Mouse (Mus musculus) lung, embryonic 15.5 days (tissue): ENCODE results near the gene Tmem132d. TPM values are rescaled to one million over a fixed set of nuclear protein-coding genes. Genes with fewer than 3 reads are reported as not detected.

Experiments used
- ATAC-seq: fragments of 200-750 bp; cut with Nextera tagmentation; 2 replicates; pipeline ENCODE4 v1.8.0; 2017; ENCODE audit warnings: moderate number of reproducible peaks, borderline replicate concordance; ENCODE audit not compliant: low FRiP score, low TSS enrichment; ENCODE audit errors: extremely low read depth
- H3K27ac ChIP-seq: fragments of 300-500 bp; sonication (generic); 2 replicates; pipeline ENCODE4 v1.5.1; 2015; ENCODE audit warnings: moderate library complexity, mild to moderate bottlenecking, inconsistent platforms
- H3K27me3 ChIP-seq: fragments of 300-500 bp; sonication (generic); 2 replicates; pipeline ENCODE4 v1.6.1; 2015; ENCODE audit warnings: inconsistent platforms
- H3K36me3 ChIP-seq: fragments of 300-500 bp; sonication (generic); 2 replicates; pipeline ENCODE4 v1.6.1; 2015; ENCODE audit warnings: inconsistent platforms
- H3K4me1 ChIP-seq: fragments of 300-500 bp; sonication (generic); 2 replicates; pipeline ENCODE4 v1.6.1; 2015; ENCODE audit warnings: inconsistent platforms
- H3K4me2 ChIP-seq: fragments of 300-500 bp; sonication (generic); 2 replicates; pipeline ENCODE4 v1.6.1; 2015; ENCODE audit warnings: inconsistent platforms, mild to moderate bottlenecking, moderate library complexity
- H3K4me3 ChIP-seq: fragments of 300-500 bp; sonication (generic); 2 replicates; pipeline ENCODE4 v1.5.1; 2015; ENCODE audit warnings: mild to moderate bottlenecking, inconsistent platforms
- H3K9ac ChIP-seq: fragments of 300-500 bp; sonication (generic); 2 replicates; pipeline ENCODE4 v1.6.1; 2015; ENCODE audit warnings: inconsistent platforms
- H3K9me3 ChIP-seq: fragments of 300-500 bp; sonication (generic); 2 replicates; pipeline ENCODE4 v1.6.1; 2016; ENCODE audit warnings: inconsistent platforms
- WGBS: fragments of 180-500 bp; shearing (Covaris S2); methylation state at CpG from one replicate; pipeline ENCODE4 v1.1.7; 2015; 5-methylcytosine and 5-hydroxymethylcytosine counted together
- polyA plus RNA-seq: library from polyadenylated mRNA; unstranded; fragments of >200 nt; fragmentation: Nextera tagmentation; extraction: Ambion mirVana; gene quantifications from 2 replicates; pipeline ENCODE4 v1.2.1, GENCODE M21; 2015

Tmem132d gene
- polyA plus RNA-seq, 1 experiment from 2014 or later: 2.3 TPM

- no peak for ATAC-seq
- no peaks in the 10 kb centered on the region for H3K9me3 ChIP-seq
- no peaks in the 10 kb centered on the region for H3K27me3 ChIP-seq
- WGBS: 42% methylated on average over 2 of the region's 2 CpGs
- H3K27ac ChIP-seq: no peak overlapping the region
- no peaks in the 10 kb centered on the region for H3K4me1 ChIP-seq
- no peak overlapping the region for H3K9ac ChIP-seq
- H3K4me3 ChIP-seq: no peak overlapping the region
- no peak overlapping the region for H3K4me2 ChIP-seq
- H3K36me3 ChIP-seq: no peaks in the 10 kb centered on the region
These were observed 522.5 kb downstream of the Tmem132d start for GRCm38 (mm10) chr5:127910356-127910755.

GRCm38 (mm10) chr5:127895176-127895575 lies 537.7 kb downstream of the Tmem132d start:
- no peak for ATAC-seq

DNA sequence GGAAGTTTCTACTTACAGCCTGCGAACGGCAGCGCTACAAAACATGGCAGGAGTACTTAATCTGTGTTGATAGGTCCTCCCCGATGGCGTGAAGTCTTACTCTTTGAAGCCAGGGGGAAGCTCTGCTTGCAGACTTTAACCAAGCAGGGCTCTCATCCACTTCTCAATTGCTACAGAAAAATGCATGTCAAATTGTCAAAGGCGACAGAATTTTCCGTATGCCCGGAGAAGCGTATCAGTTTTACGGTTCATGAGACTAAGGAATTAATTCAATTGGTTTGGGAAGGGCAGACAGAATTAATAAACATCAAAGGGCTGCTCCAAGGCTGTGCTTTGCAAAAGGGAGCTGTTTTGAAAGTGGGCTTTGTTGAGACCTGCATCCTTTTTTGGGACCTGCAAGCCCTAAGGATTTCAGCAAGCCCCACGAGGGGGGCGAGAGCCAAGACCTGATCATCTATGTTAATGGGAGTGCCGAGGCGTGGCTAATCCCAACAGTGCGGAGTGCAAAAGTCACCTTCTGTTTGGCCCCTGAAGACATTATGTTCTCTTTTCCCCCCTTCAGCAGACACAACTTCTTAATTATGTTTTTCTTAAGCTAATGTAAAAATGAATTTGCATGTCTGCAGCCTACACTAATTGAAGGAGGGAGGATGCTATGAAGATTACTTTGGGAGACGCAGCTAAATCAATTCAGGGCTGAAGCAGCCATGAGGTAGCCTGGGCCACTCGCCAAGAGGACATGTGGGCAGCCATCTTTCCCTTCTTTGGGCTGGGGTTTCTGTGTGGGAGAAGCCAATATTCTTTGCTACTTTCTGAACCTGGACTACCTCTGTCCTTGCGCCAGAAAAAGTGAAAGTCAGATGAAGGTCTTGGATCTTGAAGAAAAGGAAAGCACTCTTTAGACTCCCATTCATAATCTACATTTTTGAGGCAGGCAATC lies 547.0 kb downstream of the Tmem132d start:
- 84% methylated on average over 18 of the region's 18 CpGs for whole genome bisulfite sequencing
- Histone ChIP-seq H3K4me3 (no peak overlapping the region), H3K27ac (no peak overlapping the region), H3K9me3 (no peaks in the 10 kb centered on the region), H3K4me2 (no peak overlapping the region), H3K36me3 (no peaks in the 10 kb centered on the region), H3K9ac (no peak overlapping the region), H3K27me3 (no peaks in the 10 kb centered on the region), H3K4me1 (no peaks in the 10 kb centered on the region)
- ATAC-seq: no peak

More at GRCm38 (mm10) chr5:127895176-127895575, 537.7 kb downstream of the Tmem132d start:
- Histone ChIP-seq H3K27ac (no peak overlapping the region), H3K27me3 (no peaks in the 10 kb centered on the region), H3K4me3 (no peak overlapping the region), H3K9ac (no peak overlapping the region), H3K4me1 (no peaks in the 10 kb centered on the region), H3K36me3 (no peaks in the 10 kb centered on the region), H3K4me2 (no peak overlapping the region), H3K9me3 (no peaks in the 10 kb centered on the region)
- 82% methylated on average over 1 of the region's 1 CpGs for WGBS

GRCm38 (mm10) chr5:127883021-127883420 lies 549.9 kb downstream of the Tmem132d start:
- no peak overlapping the region for H3K9ac ChIP-seq

GRCm38 (mm10) chr5:127874461-127874860 lies 558.4 kb downstream of the Tmem132d start:
- H3K27ac ChIP-seq: no peak overlapping the region
- WGBS: 70% methylated on average over 6 of the region's 6 CpGs
- H3K4me2 ChIP-seq: no peak overlapping the region
- no peaks in the 10 kb centered on the region for H3K36me3 ChIP-seq
- no peaks in the 10 kb centered on the region for H3K4me1 ChIP-seq
- H3K9ac ChIP-seq: no peak overlapping the region
- no peak overlapping the region for H3K4me3 ChIP-seq
- no peaks in the 10 kb centered on the region for H3K9me3 ChIP-seq
- H3K27me3 ChIP-seq: no peaks in the 10 kb centered on the region
- ATAC-seq: no peak

More at GRCm38 (mm10) chr5:127883021-127883420, 549.9 kb downstream of the Tmem132d start:
- Histone ChIP-seq H3K4me3 (no peak overlapping the region), H3K27ac (no peak overlapping the region), H3K9me3 (no peaks in the 10 kb centered on the region), H3K27me3 (no peaks in the 10 kb centered on the region), H3K36me3 (no peaks in the 10 kb centered on the region), H3K4me2 (no peak overlapping the region), H3K4me1 (no peaks in the 10 kb centered on the region)
- ATAC-seq: no peak
- WGBS: 62% methylated on average over 9 of the region's 10 CpGs

DNA sequence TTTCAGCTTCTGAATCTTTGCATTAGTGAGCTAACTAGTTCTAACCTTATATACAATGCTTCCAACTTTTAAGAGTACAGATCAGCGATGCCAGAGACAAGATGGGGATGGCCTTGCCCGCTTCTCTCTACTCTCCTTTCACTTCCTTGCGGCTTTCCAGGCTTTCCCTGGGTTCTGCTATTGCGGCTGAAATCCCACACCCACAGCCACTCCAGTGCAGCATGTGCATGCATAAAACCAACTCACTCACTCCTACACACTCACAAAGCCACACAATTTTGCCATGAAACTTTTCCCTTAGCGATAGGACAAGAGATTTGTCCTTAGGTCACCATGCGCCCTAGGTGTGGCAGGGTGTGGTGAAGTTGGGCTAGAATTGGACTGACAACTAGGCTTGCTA lies 567.7 kb downstream of the Tmem132d start:
- Histone ChIP-seq H3K27ac (no peak overlapping the region), H3K27me3 (no peaks in the 10 kb centered on the region), H3K4me2 (no peak overlapping the region), H3K9me3 (no peaks in the 10 kb centered on the region), H3K36me3 (no peaks in the 10 kb centered on the region), H3K9ac (no peak overlapping the region), H3K4me3 (no peak overlapping the region), H3K4me1 (no peaks in the 10 kb centered on the region)
- WGBS: 81% methylated on average over 6 of the region's 6 CpGs
- ATAC-seq: no peak

- H3K36me3 ChIP-seq: no peaks in the 10 kb centered on the region
- H3K4me3 ChIP-seq: no peak overlapping the region
- 67% methylated on average over 2 of the region's 2 CpGs for WGBS
- H3K4me2 ChIP-seq: no peak overlapping the region
- H3K9me3 ChIP-seq: no peaks in the 10 kb centered on the region
- no peaks in the 10 kb centered on the region for H3K27me3 ChIP-seq
- no peak overlapping the region for H3K27ac ChIP-seq
- H3K4me1 ChIP-seq: no peaks in the 10 kb centered on the region
- no peak overlapping the region for H3K9ac ChIP-seq
- no peak for ATAC-seq
These were observed 573.2 kb downstream of the Tmem132d start for GRCm38 (mm10) chr5:127859719-127860118.

GRCm38 (mm10) chr5:127852305-127852704 lies 580.6 kb downstream of the Tmem132d start:
- Histone ChIP-seq H3K36me3 (no peaks in the 10 kb centered on the region), H3K9ac (no peak overlapping the region), H3K4me3 (no peak overlapping the region), H3K9me3 (no peaks in the 10 kb centered on the region), H3K4me1 (no peaks in the 10 kb centered on the region), H3K4me2 (no peak overlapping the region), H3K27me3 (no peaks in the 10 kb centered on the region), H3K27ac (no peak overlapping the region)
- 86% methylated on average over 1 of the region's 1 CpGs for WGBS
- ATAC-seq: no peak

DNA sequence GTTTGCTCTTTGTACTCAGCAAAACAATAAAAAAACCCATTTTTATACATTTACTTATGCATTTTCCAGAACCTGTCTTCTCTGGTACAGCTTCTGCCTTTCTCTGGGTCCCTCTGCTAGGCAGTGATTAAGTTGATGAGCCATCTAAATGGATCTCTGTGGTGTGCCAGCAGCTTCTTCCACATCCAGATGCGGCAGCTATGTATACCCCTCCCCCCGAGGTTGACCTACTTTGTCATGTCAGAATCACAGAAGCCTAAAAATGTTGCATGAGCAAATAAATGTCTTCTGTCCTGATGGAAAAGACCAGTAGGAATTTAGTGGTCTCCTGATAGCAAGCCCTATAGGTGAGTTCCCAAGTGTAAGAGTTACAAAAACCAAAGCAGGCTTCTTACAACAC lies 601.1 kb downstream of the Tmem132d start:
- Histone ChIP-seq H3K4me1 (no peaks in the 10 kb centered on the region), H3K36me3 (no peaks in the 10 kb centered on the region), H3K27me3 (no peaks in the 10 kb centered on the region), H3K4me2 (no peak overlapping the region), H3K4me3 (no peak overlapping the region), H3K27ac (no peak overlapping the region), H3K9ac (no peak overlapping the region), H3K9me3 (no peaks in the 10 kb centered on the region)
- WGBS: 81% methylated on average over 2 of the region's 2 CpGs
- no peak for ATAC-seq

GRCm38 (mm10) chr5:127830831-127831230 lies 602.0 kb downstream of the Tmem132d start:
- WGBS: 58% methylated on average over 1 of the region's 1 CpGs
- Histone ChIP-seq H3K27ac (no peak overlapping the region), H3K4me3 (no peak overlapping the region), H3K4me1 (no peaks in the 10 kb centered on the region), H3K9me3 (no peaks in the 10 kb centered on the region), H3K27me3 (no peaks in the 10 kb centered on the region), H3K9ac (no peak overlapping the region), H3K4me2 (no peak overlapping the region), H3K36me3 (no peaks in the 10 kb centered on the region)
- ATAC-seq: no peak

- H3K4me1 ChIP-seq: no peaks in the 10 kb centered on the region
- 88% methylated on average over 6 of the region's 6 CpGs for WGBS
- no peak for ATAC-seq
These were observed 604.1 kb downstream of the Tmem132d start for GRCm38 (mm10) chr5:127828756-127829155.

DNA sequence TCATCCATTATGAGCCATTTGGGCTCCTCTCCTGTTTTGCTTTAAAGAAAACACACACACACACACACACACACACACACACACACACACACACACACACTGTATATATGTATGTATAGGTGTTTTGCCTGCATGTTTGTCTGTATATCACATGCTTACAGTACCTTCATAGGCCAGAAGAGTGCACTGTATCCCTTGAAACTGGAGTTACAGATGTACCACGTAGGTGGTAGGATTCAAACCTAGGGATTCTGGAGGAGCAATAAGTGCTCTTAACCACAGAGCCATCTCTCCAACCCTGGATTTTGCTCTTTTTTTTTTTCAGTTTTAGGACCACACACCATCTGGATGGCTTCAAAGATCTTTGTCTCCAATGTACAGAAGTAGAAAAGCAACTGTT lies 610.9 kb downstream of the Tmem132d start:
- Histone ChIP-seq H3K4me3 (no peak overlapping the region), H3K36me3 (no peaks in the 10 kb centered on the region), H3K4me2 (no peak overlapping the region), H3K4me1 (no peaks in the 10 kb centered on the region), H3K27me3 (no peaks in the 10 kb centered on the region), H3K9me3 (no peaks in the 10 kb centered on the region), H3K9ac (no peak overlapping the region), H3K27ac (no peak overlapping the region)
- no peak for ATAC-seq
- 25% methylated on average over 1 of the region's 1 CpGs for WGBS

More at GRCm38 (mm10) chr5:127828756-127829155, 604.1 kb downstream of the Tmem132d start:
- no peak overlapping the region for H3K4me2 ChIP-seq
- no peaks in the 10 kb centered on the region for H3K36me3 ChIP-seq
- H3K9ac ChIP-seq: no peak overlapping the region
- H3K4me3 ChIP-seq: no peak overlapping the region
- H3K27ac ChIP-seq: no peak overlapping the region
- no peaks in the 10 kb centered on the region for H3K9me3 ChIP-seq
- H3K27me3 ChIP-seq: no peaks in the 10 kb centered on the region
